Mouse (Mus musculus) forebrain, embryonic 14.5 days (tissue): ENCODE measurements around the gene Klhl40. TPM values are rescaled to one million over a fixed set of nuclear protein-coding genes. Genes with fewer than 3 reads are reported as not detected.

Experiments used
- ATAC-seq: fragments of 200-750 bp; cut with Nextera tagmentation; 2 replicates; pipeline ENCODE4 v1.8.0; 2017; ENCODE audit warnings: mild to moderate bottlenecking, moderate library complexity
- DNase-seq: peaks from one replicate; pipeline ENCODE4 v3.0.0-alpha.2; 2015; ENCODE audit warnings: low spot score
- H3K27ac ChIP-seq: fragments of 300-500 bp; sonication (generic); 2 replicates; pipeline ENCODE4 v1.5.1; 2014; ENCODE audit warnings: low read depth, mild to moderate bottlenecking, control low read depth, low read length, moderate library complexity
- H3K27me3 ChIP-seq: fragments of 300-500 bp; sonication (generic); replicated peaks from 2 replicates; pipeline ENCODE4 v1.6.1; 2014; ENCODE audit warnings: low read length, control low read depth, mixed read lengths; ENCODE audit not compliant: control insufficient read depth, insufficient read depth
- H3K36me3 ChIP-seq: fragments of 300-500 bp; sonication (generic); 2 replicates; pipeline ENCODE4 v1.6.1; 2014; ENCODE audit warnings: low read length, control low read depth; ENCODE audit not compliant: control insufficient read depth, insufficient read depth
- H3K4me1 ChIP-seq: fragments of 300-500 bp; sonication (generic); 2 replicates; pipeline ENCODE4 v1.6.1; 2014; ENCODE audit warnings: antibody characterized with exemption, low read length, control low read depth; ENCODE audit not compliant: control insufficient read depth, insufficient read depth
- H3K4me2 ChIP-seq: fragments of 300-500 bp; sonication (generic); 2 replicates; pipeline ENCODE4 v1.6.1; 2014; ENCODE audit warnings: mild to moderate bottlenecking, control low read depth, low read length
- H3K4me3 ChIP-seq: fragments of 300-500 bp; sonication (generic); 2 replicates; pipeline ENCODE4 v1.5.1; 2014; ENCODE audit warnings: low read depth, low read length, control low read depth
- H3K9ac ChIP-seq: fragments of 300-500 bp; sonication (generic); 2 replicates; pipeline ENCODE4 v1.6.1; 2014; ENCODE audit warnings: mild to moderate bottlenecking, low read length, control low read depth, moderate library complexity
- H3K9me3 ChIP-seq: fragments of 300-500 bp; sonication (generic); replicated peaks from 2 replicates; pipeline ENCODE4 v1.6.1; 2016; ENCODE audit warnings: low read length, control low read depth, mixed read lengths; ENCODE audit not compliant: control insufficient read depth
- WGBS: fragments of 180-500 bp; shearing (Covaris S2); extraction: QIAGEN DNeasy Blood & Tissue Kit; methylation state at CpG from one replicate; pipeline ENCODE4 v1.1.7; 2014; 5-methylcytosine and 5-hydroxymethylcytosine counted together
- polyA plus RNA-seq: library from polyadenylated mRNA; unstranded; fragments of >200 nt; fragmentation: Nextera tagmentation; extraction: Ambion mirVana; gene quantifications from 2 replicates; pipeline ENCODE4 v1.2.1, GENCODE M21; 2014

Gene Klhl40
- polyA plus RNA-seq, 1 experiment from 2014 or later = 0.60 TPM

DNA sequence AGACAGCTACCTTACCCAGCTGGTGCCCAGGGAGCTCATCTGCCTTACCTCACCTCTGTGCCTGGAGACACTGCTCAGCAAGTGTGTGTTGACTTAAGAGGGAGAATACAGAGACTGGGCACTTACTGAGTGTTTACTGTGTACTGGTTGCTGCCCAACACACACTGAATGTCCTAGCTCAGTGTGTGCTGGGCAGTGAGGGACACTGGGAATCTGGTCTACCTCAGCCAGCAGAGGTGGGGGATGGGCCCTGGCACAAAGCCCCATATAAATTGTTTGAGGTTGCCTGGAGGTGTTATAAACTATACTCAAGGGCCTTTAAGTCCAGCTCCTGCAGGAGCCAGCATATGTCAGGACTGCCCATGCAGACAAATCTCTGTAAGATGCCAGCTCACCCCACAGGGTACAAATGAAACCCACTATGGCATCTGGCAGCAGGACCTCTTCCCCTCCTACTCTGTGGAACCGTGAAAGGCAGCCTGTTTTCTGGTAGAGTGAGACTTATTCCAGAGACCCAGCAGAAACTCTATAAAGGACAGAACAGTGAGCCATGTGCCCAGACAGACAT, 17.6 kb downstream of the Klhl40 start:
- no peak for ATAC-seq

DNA sequence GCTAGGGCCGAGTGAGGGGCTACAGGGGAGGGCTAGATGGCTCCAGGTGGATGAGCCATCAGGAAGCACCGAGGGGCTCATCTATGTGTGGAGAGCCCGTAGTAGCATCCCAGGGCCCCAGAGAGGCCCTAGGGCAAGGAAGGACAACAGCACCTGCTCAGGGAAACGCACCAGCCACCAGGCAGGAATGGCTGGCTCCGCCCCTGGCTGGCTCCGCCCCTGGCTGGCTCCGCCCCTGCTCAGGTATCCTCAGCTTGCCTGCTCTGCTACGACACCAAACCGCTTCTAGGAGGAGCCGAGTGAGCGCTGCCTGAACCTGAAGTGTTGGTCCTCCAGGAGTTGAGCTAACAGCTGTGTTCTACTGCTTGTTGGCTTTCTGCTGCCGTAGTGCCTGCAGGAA, 20.3 kb downstream of the Klhl40 start:
- H3K36me3 ChIP-seq = no peaks in the 10 kb centered on the region
- ATAC-seq (no peak), DNase-seq (no peak)
- H3K4me2 ChIP-seq = no peak overlapping the region
- H3K27ac ChIP-seq = no peak overlapping the region
- H3K4me3 ChIP-seq = no peak overlapping the region
- peaks cover 7% of the 10 kb centered on the region for H3K4me1 ChIP-seq
- WGBS = 13% methylated on average over 12 of the region's 12 CpGs
- no peak overlapping the region for H3K9ac ChIP-seq
- H3K27me3 ChIP-seq = no peaks in the 10 kb centered on the region
- H3K9me3 ChIP-seq = no peaks in the 10 kb centered on the region

More for the DNA sequence above, 17.6 kb downstream of the Klhl40 start:
- Histone ChIP-seq H3K9me3 (no peaks in the 10 kb centered on the region), H3K4me2 (no peak overlapping the region), H3K4me1 (0 out of 2 replicates have a peak, but pooled peaks cover 2% of the 10 kb centered on the region), H3K4me3 (no peak overlapping the region), H3K27ac (no peak overlapping the region), H3K27me3 (no peaks in the 10 kb centered on the region), H3K9ac (no peak overlapping the region), H3K36me3 (no peaks in the 10 kb centered on the region)
- peak; percentile 11 for DNase-seq
- WGBS = 50% methylated on average over 1 of the region's 1 CpGs

DNA sequence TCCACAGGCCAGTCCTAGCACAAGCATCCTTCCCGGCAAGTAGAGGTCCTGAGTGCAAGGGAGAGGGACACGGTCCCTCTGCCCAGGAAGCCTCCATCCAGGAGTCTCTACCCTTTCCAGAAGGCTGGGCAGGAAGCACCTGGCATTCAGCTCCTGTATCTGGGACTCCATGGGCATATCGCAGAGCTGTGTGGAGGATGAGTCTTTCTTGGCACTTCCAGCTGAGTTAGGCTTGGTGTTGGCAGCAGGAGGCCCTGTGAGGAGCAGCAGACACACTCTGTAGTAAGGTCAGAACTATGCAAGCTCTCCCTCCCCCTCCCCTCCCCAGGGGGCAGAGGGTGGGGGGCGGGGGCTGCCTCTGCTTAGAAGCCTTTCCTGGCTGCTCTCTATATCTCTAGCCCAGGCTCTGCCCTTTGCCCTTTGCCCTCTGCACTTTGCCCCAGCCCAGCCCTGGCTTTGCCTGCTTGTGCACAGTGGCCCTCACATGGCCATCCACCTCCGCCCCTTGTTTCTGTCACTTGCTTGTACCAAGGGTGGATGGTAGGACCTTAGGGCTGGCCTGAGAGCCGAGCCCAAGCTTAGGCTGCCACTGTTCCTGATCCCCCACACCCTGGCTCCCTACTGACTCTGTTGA, 21.6 kb downstream of the Klhl40 start:
- H3K4me1 ChIP-seq = peaks cover 7% of the 10 kb centered on the region
- H3K4me2 ChIP-seq = no peak overlapping the region
- H3K4me3 ChIP-seq = no peak overlapping the region
- no peak for DNase-seq
- no peaks in the 10 kb centered on the region for H3K9me3 ChIP-seq
- H3K9ac ChIP-seq = no peak overlapping the region
- H3K27me3 ChIP-seq = no peaks in the 10 kb centered on the region
- no peak for ATAC-seq
- 44% methylated on average over 6 of the region's 6 CpGs for WGBS
- no peaks in the 10 kb centered on the region for H3K36me3 ChIP-seq
- no peak overlapping the region for H3K27ac ChIP-seq

DNA sequence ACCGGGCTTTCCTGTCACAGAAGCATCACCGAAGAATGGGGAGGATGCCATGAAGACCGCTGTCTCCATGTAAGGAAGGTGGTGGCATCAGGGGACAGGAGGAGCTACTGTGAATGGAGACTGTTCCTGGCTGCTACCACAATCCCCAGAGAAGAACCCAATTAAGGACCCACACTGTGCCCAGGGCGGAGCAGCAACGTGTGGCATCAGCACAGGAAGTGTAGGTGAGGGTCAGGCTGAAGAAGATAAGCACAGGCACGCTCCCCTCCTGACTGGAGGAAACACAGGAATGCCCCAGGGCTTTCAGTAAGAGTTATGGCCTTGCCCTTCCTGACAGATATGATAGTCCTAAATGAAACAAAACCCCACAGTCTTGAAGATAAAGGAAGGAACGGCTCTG, 25.3 kb downstream of the Klhl40 start:
- 83% methylated on average over 7 of the region's 7 CpGs for WGBS
- ATAC-seq (no peak), DNase-seq (no peak)
- H3K4me1 ChIP-seq = peaks cover 5% of the 10 kb centered on the region
- H3K36me3 ChIP-seq = no peaks in the 10 kb centered on the region
- no peak overlapping the region for H3K27ac ChIP-seq
- no peak overlapping the region for H3K4me3 ChIP-seq
- H3K27me3 ChIP-seq = no peaks in the 10 kb centered on the region
- no peaks in the 10 kb centered on the region for H3K9me3 ChIP-seq
- H3K9ac ChIP-seq = no peak overlapping the region
- no peak overlapping the region for H3K4me2 ChIP-seq

DNA sequence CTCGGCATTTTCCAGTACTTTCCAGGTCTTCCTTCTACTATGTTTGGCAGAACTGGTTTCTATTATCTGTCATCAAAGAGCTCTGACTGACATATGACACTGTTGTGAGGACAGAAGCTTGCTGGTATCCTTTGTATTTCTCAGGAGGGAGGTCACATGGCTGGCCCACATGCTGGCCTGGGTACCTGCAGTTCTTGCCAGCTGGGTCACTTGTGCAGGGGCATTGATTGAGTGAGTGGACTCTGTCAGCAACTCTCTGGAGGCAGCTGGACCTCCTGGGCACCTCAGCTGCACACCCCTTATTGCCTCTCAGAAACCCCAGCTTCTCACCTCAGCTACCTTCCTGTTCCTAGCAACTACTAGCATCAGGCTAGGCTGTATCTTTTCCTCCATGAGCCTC, 30.1 kb downstream of the Klhl40 start:
- DNase-seq (no peak), ATAC-seq (no peak)
- Histone ChIP-seq H3K4me1 (peaks cover 17% of the 10 kb centered on the region), H3K27me3 (no peaks in the 10 kb centered on the region), H3K36me3 (no peaks in the 10 kb centered on the region), H3K4me3 (no peak overlapping the region), H3K9me3 (no peaks in the 10 kb centered on the region), H3K27ac (no peak overlapping the region), H3K9ac (no peak overlapping the region), H3K4me2 (no peak overlapping the region)
- WGBS = 55% methylated on average over 1 of the region's 1 CpGs

DNA sequence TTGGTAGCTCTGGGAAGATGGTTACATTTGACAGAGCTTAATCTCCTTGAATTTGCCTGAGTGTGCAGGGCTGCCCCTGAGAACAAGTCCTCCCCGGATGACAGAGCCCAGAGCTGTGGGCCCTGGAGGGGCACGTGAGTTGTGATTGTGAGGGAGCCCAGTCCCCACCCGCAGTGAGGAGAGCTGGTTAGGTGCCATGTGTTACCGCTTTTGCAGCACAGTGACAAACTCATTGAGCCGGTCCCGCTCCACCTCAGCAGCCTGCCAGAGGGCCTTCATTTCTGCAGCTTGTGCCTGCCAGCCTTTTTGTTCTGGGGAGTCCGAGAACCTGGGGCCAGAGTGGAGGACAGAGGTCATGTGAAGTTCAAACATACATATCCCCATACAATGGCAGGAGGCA, 30.5 kb downstream of the Klhl40 start:
- ATAC-seq (no peak), DNase-seq (no peak)
- 53% methylated on average over 7 of the region's 7 CpGs for WGBS
- H3K4me1 ChIP-seq = peaks cover 17% of the 10 kb centered on the region
- H3K4me3 ChIP-seq = no peak overlapping the region
- no peak overlapping the region for H3K27ac ChIP-seq
- H3K4me2 ChIP-seq = no peak overlapping the region
- no peaks in the 10 kb centered on the region for H3K36me3 ChIP-seq
- no peaks in the 10 kb centered on the region for H3K9me3 ChIP-seq
- H3K9ac ChIP-seq = no peak overlapping the region
- H3K27me3 ChIP-seq = no peaks in the 10 kb centered on the region

DNA sequence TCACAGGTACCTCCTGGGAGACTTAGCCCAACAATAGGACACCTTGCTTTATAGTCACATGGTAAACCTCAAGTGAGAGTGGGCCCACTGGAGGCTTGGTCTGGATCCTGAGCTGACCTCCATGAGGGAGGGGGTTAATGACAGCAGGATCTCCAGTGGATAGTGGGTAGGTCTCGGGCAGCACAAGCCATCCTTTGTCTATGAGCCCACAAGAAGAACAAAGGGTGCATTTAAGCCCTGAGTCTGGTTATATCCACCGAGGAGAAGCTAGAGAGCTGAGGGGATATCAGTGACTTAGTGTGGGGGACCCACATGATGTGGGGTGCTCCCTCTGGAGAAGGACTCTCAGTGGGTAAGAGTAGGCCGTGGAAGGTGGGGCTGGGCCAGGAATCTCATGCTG, 31.1 kb downstream of the Klhl40 start:
- Histone ChIP-seq H3K4me2 (no peak overlapping the region), H3K27ac (no peak overlapping the region), H3K27me3 (no peaks in the 10 kb centered on the region), H3K36me3 (no peaks in the 10 kb centered on the region), H3K4me1 (peaks cover 17% of the 10 kb centered on the region), H3K9me3 (no peaks in the 10 kb centered on the region), H3K4me3 (no peak overlapping the region), H3K9ac (no peak overlapping the region)
- DNase-seq = no peak
- 37% methylated on average over 3 of the region's 3 CpGs for WGBS
- no peak for ATAC-seq

DNA sequence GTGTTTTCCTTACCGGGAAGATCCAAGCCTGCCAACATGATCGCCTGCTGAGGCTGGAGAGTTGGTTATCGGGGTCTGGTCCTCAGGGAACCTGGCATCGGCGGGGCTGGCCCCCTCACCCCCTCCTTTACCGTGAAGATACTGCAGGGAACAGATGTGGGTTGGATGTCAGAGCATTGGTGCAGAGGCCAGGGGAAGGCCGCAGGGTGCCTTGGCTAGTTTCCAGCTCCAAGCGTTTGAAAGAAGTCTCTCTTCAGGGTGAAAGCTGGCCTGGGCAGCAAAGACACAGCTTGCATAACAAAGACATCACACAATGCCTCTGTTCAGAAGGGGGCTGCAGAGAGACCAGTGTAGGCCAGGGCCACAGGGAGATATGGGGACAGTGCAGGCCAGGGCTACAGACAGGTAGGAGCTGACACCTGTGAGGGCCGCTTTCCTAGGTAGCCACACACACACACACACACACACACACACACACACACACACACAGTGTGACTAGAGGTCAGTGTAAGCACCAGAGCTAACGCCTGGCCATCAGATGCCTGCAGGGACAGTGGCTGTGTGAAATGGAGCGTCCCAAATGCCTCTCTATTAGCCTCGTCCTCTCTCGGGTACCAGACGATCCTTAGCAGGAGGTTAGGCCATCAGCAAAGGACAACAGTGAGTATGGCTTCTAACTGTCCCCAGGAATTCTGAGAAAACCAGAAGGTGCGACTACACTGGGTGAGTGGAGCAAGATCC, 32.8 kb downstream of the Klhl40 start:
- Histone ChIP-seq H3K27me3 (no peaks in the 10 kb centered on the region), H3K9ac (peak overlapping the region; percentile 38), H3K27ac (peak overlapping the region; percentile 56; the same call in 1 of the 2 replicates), H3K36me3 (no peaks in the 10 kb centered on the region), H3K4me2 (0 out of 2 replicates have a peak overlapping the region, but pooled peaks have one; percentile 5), H3K4me3 (no peak overlapping the region), H3K4me1 (peaks cover 17% of the 10 kb centered on the region), H3K9me3 (no peaks in the 10 kb centered on the region)
- ATAC-seq = peak; percentile 71
- WGBS = 11% methylated on average over 15 of the region's 15 CpGs
- peak; percentile 74 for DNase-seq

DNA sequence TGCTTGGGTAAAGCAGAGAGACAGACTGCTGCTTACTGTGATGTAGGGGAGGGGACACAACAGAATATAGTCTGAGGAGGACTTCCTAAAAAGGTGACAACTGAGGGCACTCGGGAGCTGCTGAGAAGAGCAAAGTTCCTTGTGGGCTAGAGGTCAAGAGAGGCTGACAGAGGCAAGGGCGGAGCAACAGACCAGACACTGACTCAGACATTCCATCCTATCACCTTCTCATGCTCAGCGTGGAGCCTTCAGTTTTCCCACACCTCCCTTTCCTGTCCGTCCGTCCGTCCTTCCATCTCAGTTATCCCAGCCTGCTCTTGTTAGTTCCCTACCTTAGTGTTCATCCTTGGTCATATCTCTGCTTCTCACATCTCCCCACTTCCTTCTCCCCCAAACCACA, 37.8 kb downstream of the Klhl40 start:
- H3K9ac ChIP-seq = no peak overlapping the region
- 83% methylated on average over 6 of the region's 6 CpGs for WGBS
- no peaks in the 10 kb centered on the region for H3K9me3 ChIP-seq
- no peak overlapping the region for H3K4me3 ChIP-seq
- no peaks in the 10 kb centered on the region for H3K27me3 ChIP-seq
- no peak overlapping the region for H3K4me2 ChIP-seq
- ATAC-seq (no peak), DNase-seq (no peak)
- no peaks in the 10 kb centered on the region for H3K36me3 ChIP-seq
- H3K27ac ChIP-seq = no peak overlapping the region
- H3K4me1 ChIP-seq = peaks cover 7% of the 10 kb centered on the region
